Mouse (Mus musculus) right cerebral cortex, postnatal 25 days (tissue): ENCODE results near the gene Smyd3.

ENCODE experiments used
- DNase-seq: peaks from one replicate; pipeline ENCODE4 v3.0.0; 2022

Gene Smyd3

DNA sequence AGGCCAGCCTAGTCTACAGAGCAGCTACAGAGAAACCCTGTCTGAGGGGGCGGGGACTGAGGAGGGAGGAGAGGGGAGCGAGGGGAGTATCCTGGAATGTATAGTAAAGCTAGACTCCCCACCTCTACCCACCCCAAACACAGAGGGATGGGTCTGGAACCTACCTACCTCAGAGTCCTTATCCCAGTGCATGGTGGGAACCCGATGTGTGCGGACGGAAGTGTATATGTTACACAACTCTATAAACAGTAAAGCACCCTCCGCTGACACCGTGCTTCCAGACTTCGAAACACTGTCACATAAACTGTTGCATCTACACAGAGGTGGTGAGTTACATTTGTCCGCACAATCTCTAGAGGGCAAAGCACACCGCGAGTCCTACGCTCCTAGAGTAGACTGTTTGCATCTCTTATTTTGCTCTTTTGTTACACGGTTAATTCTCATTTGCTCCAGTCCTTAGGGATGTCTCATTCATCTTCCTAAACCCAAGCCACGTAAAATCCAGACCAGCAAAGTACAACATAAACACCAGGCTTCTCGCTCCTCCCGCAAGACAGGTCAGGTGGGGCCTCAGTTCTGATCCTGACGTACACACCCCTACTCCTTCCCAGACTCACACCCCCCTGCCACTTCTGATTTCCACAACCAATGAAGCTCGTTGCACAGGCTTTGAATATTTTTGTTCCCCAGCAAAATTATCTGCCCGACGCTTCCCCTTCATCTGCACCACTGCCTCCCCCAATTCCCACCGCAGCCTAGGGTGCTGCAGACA is 714 bp downstream of the Smyd3 start:
- peak; percentile 7 for DNase-seq

DNA sequence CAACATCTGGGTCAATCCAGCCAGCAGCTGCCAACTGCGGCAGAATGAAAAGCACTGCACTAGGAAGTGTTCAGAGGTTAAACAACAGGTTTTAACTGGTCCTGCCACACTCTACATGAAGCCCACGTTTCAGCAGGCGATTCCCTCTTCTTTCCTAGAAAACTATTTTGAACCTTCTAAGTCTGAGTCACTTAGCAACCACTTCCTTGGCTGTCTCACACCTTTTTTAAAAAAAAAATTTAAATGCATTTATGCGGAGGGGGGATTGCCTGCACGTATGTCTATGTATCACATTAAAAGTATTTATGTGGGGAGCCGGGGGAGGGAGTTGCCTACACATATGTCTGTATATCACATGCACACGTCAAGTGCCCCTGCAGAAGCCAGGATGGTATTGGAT is 5.9 kb downstream of the Smyd3 start:
- DNase-seq = peak; percentile 24

DNA sequence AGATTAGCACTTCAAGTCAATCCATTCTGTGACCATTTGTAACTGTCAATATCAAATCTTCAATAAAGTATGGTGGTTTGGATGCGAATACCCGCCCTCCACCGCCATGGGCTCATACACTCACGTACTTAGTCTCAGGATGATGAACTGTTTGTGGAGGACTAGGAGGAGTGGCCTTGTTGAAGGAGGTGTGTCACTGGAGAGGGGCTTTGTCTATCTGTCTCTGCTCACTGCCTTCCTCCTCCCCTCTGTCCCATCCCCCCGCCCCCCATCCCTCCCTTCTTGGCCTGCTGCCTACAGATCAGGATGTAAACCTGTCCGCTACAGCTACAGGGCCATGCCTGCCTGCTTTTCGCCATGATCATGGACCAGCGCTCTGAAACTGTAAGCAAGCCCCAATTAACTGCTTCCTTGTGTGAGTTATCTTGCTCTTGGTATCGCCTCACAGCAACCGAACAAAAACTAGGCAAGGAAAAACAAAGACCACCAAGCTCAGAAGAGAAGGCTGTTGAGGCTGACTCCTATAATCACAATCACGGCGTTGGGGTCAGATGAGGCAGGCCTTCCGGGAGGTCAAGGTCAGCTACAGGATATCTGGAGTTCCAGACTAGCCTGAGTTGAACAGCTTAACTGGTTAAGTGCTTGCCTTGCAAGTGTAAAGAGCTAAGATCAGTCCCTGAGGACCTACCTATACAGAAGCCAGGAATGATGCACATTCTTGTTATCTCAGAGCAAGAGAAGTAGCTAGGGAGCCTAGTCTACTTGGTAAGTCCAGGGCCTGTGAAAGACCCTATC is 7.1 kb downstream of the Smyd3 start:
- no peak for DNase-seq

DNA sequence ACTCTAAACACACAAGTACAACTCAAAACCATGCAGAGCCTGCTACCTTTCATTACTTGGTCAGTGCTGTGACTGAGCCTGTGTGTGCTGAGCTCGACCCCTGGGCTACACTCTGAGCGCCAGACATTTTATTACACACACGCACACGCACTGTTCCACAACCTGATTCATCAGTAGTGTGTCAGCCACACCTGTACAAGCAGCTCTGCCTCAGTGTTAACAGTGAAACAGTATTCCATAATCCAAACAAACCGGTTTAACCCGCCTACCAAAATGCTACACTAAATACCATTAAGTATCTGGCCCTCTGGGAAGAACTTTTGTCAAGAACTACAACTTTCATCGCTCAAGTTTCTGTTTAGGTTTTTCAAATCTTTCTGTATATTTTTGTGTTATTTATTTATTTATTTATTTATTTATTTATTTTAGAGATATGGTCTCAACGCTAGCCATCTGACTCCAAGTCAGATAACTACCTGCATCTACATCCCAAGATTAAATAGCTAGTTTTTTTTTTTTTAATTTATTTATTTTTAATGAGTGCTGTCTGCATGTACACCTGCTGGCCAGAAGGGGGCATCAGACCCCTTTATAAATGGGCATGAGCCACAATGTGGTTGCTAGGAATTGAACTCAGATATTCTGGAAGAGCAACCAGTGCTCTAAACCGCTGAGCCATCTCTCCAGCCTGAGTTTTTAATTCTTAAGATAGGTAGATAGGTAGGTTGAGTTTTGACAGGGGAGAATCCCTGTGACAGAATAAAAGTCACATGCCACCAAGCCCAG is 11.1 kb downstream of the Smyd3 start:
- no peak for DNase-seq

DNA sequence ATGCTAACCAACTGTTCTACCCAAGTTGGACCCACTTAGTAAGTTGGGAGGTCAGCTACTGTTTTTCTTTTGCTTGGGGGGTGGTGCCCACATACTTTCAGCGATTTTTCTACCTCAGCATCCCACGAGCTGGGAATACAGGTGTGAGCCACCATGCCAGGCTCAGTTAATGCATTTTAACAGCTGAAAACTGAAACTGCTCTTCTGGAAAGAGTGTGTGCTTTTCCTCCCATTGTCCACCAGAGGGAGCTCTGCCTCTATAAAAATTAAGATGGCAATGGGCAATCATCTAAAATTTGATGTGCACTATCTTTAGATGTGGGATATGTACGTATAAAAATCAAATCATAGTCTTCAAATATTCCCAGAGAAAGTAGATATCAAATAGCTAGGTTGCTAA is 15.3 kb downstream of the Smyd3 start:
- no peak for DNase-seq

DNA sequence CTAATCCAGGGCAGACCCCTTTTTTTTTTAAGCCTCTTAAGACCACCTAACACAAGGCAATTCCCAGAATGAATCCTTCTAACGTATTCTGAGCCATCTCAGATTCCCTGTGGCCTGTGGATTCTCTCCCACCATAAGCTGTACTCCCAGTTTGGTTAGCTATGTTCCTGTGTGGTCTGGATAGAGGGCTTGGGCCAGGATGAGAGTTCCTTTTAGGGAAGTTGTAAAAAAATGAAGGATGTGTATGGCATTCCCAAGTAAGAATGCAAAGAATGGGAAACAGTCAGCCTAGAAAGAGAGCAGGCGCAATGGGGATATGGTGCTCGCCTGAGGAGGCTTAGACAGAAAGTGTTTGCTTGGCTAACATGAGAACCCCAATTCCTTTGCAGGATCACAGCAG is 18.6 kb downstream of the Smyd3 start:
- DNase-seq = no peak

DNA sequence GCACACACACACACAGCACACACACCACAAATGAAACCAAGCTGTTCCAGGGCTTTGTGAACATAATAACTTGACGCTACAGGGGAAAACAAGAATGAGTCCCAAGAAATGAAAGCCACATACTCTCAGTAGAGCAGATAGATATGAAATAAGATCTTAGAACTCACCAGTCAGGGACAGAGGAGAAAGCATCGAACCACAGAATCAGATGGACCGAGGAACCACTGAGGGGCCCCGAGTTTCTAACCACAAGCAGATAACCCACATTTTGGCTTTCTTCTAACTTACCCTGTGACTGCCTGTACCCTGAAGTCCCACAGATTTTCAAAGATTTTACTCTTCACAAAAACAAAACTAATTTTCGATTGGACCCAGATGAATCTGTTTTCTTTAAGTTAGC is 24.9 kb downstream of the Smyd3 start:
- DNase-seq = no peak

DNA sequence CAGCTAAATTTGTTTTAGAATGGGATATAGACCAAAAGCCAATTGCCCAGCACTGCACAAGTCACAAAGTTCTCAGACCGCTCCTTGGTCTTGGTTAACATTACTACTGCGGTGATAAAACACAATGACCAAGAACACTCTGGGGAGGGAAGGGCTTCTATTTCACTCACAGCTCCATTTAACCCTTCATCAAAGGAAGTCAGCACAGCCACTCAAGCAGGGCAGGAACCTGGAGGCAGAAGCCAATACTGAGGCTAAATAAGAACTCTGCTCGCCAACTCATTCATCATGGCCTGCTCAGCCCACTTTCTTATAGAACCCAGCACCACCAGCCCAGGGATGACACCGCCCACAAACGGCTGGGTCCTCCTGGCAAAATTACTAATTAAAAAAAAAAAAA is 29.3 kb downstream of the Smyd3 start:
- DNase-seq = no peak

DNA sequence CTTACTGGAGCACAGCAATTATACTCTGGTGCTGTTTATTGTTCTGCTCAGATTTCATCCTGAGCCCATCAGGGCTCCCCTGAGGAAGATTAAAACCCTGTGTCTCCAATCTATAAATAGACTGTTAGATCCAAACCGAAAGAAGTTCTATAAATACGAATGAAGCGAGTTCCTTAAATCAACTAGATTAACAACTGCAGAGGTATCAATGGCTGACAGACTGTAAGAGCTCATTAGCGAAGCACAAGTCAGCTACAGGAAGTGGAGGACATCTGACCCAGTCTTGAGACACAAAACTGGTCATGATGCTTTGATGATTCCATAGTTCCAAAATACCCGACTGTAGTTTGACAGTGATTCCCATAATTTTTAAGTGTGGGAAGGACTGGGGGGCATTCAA is 29.9 kb downstream of the Smyd3 start:
- no peak for DNase-seq

DNA sequence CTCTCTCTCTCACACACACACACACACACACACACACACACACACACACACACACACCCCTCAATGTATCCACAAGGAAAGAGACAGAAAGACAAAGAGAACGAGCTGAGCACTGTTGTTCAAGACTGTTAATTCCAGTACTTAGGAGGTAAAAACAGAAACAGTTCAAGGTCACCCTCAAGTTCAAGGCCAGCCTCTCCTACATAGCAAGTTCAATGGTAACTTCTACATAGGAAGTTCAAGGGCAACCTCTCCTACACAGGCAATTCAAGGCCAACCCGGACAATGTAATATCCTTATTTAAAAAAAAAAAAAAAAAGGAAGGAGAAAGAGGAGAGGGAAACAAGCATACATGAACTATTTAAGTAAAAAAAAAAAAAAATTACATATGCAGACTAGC is 30.6 kb downstream of the Smyd3 start:
- DNase-seq = no peak

DNA sequence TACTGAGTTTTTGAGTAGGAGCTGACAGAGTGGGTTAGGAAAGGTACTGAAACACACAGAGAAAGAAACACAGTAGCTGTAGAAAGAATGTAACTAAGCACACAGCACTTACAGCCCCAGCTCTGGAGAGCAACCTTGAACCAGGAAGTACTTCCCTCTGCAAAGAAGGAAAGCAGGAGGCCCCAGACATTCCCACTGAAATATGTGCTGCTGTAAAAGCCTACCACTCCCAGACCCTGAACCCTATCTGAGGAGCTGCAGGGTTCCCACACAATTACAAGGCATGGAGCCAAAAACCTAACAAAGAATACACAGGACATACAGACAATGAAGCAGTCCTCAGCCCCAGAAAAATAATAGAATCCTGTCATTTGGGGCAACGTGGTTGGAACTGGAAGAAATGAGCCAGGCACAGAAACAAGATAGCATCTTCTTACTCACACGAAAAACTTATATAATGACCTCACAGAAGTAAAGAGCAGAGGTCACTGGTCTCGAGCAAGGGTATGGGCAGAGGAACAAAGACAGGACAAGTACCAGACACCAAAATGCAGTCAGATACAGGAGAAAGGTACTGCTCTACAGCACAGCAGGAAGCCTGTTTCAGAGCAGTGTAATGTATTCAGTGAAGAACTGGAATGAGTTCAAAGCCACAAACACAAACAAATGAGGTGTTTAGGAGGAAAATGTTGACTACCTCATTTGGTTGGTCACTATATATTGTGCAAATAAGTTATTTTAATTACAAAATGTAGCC is 31.9 kb downstream of the Smyd3 start:
- DNase-seq = no peak

DNA sequence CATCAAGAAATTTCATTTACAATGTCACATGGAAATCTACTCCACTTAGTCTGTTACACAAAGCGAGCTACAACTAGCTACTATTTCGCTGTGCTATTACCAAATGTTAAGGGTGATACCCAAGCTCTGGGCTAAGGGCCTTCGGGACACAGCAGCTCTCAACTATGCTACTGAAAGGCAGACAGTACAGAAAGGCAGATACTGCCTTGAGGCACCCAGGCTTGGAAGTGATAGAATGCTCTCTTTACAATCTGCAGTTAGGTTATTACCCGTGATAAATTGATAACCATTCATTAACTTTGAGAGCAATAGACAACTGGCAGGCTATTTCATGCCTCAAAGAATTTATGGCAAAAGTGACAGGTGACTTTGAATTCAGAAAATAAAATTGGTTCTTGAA is 37.0 kb downstream of the Smyd3 start:
- no peak for DNase-seq

DNA sequence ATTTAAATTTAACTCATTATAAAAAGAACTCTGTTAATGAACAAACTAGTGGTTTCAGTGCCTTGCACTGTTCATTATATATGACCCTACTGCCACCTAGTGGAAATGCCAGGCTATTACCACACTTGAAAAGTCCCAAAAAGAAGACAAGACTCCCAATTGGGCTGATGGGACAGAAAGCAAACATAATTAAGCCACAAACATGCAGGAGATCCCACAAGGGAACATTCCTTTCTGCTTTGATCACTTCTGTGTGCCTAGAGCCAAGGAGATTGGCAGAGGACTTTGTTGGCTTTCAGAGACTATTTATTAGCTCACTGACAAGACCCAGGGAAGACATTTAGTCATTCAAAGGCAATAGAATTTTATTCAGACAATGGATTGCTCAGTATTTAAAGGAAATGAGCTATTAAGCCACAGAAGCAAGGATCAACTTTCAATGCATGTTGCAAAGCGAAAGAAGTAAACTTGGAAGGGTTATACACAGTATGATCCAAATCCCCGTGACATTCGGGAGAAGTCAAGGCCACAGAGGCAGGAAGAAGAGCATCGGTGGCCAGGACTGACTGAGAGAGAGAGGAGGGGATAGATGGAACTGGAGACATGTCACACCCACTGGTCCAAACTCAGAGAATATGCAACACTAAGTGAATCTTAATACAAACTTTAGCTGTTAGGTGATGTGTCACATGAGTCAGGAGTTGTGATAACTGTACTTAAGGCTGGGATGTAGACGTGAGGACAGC is 40.5 kb downstream of the Smyd3 start:
- peak; percentile 16 for DNase-seq

DNA sequence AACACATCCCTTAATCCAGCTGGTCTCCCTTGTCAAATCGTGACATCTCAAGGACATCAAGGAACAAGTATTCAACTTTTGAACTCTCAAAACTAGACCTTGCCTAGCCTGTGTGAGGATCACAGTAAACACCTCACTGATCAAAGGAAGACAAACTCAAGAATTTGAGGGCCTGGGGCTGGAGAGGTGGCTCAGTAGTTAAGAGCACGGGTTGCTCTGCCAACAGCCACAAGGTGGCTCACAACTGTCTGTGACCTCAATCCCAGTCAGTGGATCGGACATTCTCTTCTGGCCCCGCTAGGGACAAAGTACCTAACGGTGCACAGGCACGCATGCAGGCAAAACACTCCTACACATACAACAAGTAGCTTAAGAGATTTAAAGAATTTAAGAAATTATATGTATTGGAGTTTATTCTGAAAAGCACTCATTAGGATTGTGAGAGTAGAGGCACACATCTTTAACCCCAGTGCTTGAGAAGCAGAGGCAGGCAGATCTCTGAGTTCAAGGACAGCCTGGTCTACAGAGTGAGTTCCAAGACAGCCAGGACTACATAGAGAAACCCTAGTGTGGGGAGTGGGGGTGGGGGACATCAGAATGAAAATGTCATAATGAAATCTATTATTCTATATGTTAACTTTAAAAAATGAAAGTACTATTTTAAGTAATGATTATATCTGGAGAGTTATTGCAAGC is 41.2 kb downstream of the Smyd3 start:
- no peak for DNase-seq

DNA sequence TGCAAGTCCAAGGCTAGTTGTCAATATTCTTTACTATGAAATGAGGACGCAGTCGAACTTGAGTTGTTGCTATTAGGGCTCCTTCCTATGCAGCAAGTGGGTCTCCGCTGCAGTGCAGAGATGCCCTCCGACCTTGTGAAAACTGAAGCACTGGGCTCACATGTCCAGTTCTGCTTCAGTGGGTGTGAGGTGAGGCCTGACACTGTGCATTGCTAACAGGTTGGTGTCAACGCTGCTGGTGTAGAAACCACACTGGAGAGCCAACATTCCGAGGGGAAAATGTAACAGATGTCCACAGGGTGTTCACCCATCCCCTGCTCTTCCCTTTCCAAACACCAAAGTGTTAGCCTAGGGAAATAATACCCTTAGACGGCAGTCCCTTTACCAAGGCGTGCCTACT is 43.1 kb downstream of the Smyd3 start:
- no peak for DNase-seq

DNA sequence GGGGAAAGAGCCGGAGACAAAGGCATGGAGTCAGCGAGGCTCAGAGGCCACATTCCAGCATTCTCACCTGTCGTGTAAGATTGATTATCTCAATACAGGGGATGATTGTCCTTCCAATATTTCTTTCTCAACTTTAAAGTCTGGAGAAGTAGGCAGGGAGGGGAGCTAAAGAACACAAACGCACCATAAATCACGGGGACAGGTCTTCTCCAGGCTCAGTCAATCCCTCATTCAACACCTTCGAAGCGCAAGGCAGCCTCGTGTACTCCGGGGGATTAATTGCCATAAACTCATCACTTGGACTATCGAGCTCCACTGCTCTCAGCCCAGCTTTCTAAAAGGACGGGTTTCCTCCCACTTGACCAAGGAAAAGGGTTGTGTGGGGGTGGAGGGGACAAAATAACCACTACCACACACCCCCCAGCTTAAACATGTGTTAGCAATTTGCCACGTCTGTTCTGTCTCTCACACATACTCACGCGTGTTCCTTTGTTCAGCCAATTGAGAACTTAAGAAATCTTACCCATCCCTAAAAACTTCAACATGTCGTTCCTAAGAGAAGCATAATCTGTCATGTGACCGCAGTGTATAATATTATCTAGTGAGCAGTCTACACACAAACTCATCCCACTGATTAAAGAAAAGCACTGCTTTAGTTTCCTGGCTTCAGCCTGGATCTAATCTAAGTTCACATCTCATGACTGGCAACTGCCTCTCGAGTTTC is 43.8 kb downstream of the Smyd3 start:
- DNase-seq = no peak

DNA sequence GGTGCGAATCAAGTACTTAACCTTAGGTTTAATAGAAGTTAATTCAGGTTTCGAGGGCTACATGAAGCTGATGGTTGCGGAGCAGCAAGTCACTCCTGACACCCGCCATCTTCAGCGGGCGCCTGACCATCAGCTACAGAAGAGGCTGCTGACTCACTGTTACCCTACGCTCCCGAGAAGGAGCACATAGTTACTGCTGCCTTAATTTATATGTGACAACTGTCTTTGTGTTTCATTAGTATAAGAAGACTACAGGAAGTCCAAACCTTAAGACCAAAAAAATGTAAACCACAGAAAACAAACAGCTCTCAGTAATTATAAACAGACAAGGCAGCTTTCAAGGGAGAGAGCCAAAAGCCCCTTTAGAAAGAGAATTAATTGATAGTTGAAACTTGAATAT is 49.9 kb downstream of the Smyd3 start:
- no peak for DNase-seq

DNA sequence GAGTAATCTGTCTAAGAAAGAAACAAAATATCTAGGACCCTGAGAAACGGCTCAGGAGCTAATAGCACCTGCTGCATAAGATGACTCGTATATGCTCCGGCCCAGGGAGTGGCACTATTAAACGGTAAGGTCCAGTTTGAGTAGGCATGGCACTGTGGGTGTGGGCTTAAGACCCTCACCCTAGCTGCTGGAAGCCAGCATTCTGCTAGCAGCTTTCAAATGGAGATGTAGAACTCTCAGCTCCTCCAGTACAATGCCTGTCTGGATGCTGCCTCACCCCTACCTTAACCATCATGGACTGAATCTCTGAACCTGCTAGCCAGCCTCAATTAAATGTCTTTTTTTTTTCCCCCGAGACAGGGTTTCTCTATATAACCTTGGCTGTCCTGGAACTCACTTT is 55.5 kb downstream of the Smyd3 start:
- no peak for DNase-seq

DNA sequence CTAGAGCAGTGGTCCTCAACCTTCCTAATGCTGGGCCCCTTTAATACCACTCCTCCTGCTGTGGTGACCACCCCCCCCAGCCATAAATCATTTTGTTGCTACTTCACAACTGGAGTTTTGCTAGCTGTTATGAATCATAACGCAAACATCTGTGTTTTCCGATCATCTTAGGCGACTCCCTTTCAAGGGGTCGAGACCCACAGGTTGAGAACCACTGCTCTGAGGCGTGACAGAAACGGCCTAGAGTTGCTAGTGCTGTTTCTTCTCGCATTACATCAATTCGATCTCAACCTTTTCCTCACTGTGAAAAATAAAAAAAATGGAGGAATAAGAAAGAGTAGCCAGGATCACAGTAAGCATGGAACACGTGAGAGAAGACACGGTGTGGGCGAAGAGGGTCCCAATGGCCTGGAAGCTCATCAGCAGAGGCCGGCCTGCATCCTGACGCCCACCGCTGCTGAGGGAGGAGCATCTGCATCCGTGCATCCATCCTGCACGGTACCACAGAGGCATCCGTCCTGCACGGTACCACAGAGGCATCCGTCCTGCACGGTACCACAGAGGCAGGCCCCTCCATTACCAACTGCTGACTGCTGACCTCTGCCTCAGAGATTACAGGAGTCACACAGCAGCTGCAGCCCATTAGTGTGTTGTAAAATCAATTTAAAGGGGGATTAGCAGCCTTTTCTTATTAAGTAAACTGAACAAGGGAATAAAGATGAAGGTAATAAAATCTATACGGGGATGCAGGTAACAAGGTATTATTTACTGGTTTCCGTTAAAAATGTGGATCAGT is 56.6 kb downstream of the Smyd3 start:
- DNase-seq = no peak

DNA sequence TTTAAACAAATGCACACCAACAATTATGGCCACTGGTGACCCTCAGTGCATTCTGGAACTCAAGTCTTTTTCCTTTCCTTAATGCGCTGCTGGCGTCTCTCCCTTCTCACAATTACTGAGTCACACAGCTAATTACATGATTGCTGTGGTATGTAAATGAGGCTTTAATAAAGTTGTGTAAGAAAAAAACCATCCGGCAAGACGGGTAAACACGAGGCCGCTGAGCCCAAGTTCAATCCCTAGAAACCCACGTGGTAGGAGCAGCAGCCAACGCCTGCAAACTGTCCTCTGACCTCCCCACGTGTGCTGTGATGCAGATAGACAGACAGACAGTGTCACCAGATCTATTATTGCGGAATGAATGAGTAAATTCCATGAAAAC is 58.9 kb downstream of the Smyd3 start:
- no peak for DNase-seq
